Mouse (Mus musculus) heart, postnatal 0 days (tissue): ENCODE results near the gene Coa4. TPM values are rescaled to one million over a fixed set of nuclear protein-coding genes. Genes with fewer than 3 reads are reported as not detected.

Source experiments
- ATAC-seq: fragments of 200-750 bp; cut with Nextera tagmentation; 2 replicates; pipeline ENCODE4 v1.8.0; 2017; ENCODE audit warnings: low read depth, moderate number of reproducible peaks, moderate library complexity; ENCODE audit not compliant: insufficient read depth
- DNase-seq: peaks from one replicate; pipeline ENCODE4 v3.0.0-alpha.2; 2016; ENCODE audit warnings: low spot score
- H3K27ac ChIP-seq: fragments of 300-500 bp; sonication (generic); 2 replicates; pipeline ENCODE4 v1.5.1; 2014; ENCODE audit warnings: low read depth, mild to moderate bottlenecking
- H3K27me3 ChIP-seq: fragments of 300-500 bp; sonication (generic); 2 replicates; pipeline ENCODE4 v1.6.1; 2014; ENCODE audit warnings: low read length, mixed read lengths; ENCODE audit not compliant: control insufficient read depth, insufficient read depth
- H3K36me3 ChIP-seq: fragments of 300-500 bp; sonication (generic); replicated peaks from 2 replicates; pipeline ENCODE4 v1.6.1; 2014; ENCODE audit warnings: low read length, mixed read lengths; ENCODE audit not compliant: control insufficient read depth, insufficient read depth
- H3K4me1 ChIP-seq: fragments of 300-500 bp; sonication (generic); 2 replicates; pipeline ENCODE4 v1.6.1; 2014; ENCODE audit warnings: antibody characterized with exemption; ENCODE audit not compliant: control insufficient read depth, insufficient read depth
- H3K4me2 ChIP-seq: fragments of 300-500 bp; sonication (generic); 2 replicates; pipeline ENCODE4 v1.6.1; 2014; ENCODE audit warnings: low read depth, mild to moderate bottlenecking, low read length, moderate library complexity
- H3K4me3 ChIP-seq: fragments of 300-500 bp; sonication (generic); 2 replicates; pipeline ENCODE4 v1.5.1; 2014; ENCODE audit warnings: low read depth, low read length
- H3K9ac ChIP-seq: fragments of 300-500 bp; sonication (generic); replicated peaks from 2 replicates; pipeline ENCODE4 v1.6.1; 2014; ENCODE audit warnings: low read depth, low read length, mixed read lengths
- H3K9me3 ChIP-seq: fragments of 300-500 bp; sonication (generic); replicated peaks from 2 replicates; pipeline ENCODE4 v1.6.1; 2016; ENCODE audit warnings: low read length; ENCODE audit not compliant: control insufficient read depth
- CTCF ChIP-seq: IDR thresholded peaks from 2 replicates; pipeline ENCODE4 v1.5.1; 2016; ENCODE audit warnings: antibody characterized with exemption, control low read depth, low read depth
- EP300 ChIP-seq: IDR thresholded peaks from 2 replicates; pipeline ENCODE4 v1.6.1; 2016; ENCODE audit warnings: antibody characterized with exemption, low read depth
- WGBS: fragments of 180-500 bp; shearing (Covaris S2); extraction: QIAGEN DNeasy Blood & Tissue Kit; methylation state at CpG from one replicate; pipeline ENCODE4 v1.1.7; 2014; 5-methylcytosine and 5-hydroxymethylcytosine counted together
- polyA plus RNA-seq: library from polyadenylated mRNA; unstranded; fragments of >200 nt; fragmentation: Nextera tagmentation; extraction: Ambion mirVana; gene quantifications from 2 replicates; pipeline ENCODE4 v1.2.1, GENCODE M21; 2015
- total RNA-seq: library from RNA; depleted of rRNA; stranded (reverse); fragments of >200 nt; gene quantifications from 2 replicates; pipeline ENCODE4 v1.2.3, GENCODE M21; 2014; ENCODE audit warnings: low replicate concordance

Gene Coa4
- total and polyA plus RNA-seq, 2 experiments from 2014 or later = 4.3 to 21.1 TPM

DNA sequence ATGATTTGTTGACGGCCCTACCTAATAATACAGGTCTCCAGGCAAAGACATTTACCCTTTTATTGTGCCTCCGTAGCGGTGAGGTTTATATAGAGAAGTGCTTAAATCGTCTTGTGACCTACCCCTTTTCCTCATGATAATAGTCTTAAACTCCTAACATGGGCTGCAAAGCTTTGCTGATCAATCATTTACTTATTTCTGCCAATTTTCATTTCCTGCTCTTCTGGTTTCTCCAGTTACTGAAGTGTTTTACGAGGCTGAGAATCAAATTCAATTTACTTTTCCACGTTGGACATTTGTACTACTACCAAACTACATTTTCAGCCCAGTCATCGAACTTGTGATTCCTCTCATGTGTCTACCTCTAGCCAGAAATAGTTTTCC is 640 bp downstream of the Coa4 start:
- TF ChIP-seq CTCF = no peak
- no peak for TF ChIP-seq EP300
- WGBS = 31% methylated on average over 7 of the region's 7 CpGs
- Histone ChIP-seq H3K27ac (peak overlapping the region; percentile 76; the same call in 1 of the 2 replicates), H3K9me3 (no peaks in the 10 kb centered on the region), H3K4me1 (peaks cover 10% of the 10 kb centered on the region), H3K36me3 (peaks cover 18% of the 10 kb centered on the region), H3K4me2 (peak overlapping the region; percentile 66), H3K9ac (peak overlapping the region; percentile 73), H3K4me3 (peak overlapping the region; percentile 82), H3K27me3 (no peaks in the 10 kb centered on the region)
- no peak for DNase-seq
- ATAC-seq = no peak

DNA sequence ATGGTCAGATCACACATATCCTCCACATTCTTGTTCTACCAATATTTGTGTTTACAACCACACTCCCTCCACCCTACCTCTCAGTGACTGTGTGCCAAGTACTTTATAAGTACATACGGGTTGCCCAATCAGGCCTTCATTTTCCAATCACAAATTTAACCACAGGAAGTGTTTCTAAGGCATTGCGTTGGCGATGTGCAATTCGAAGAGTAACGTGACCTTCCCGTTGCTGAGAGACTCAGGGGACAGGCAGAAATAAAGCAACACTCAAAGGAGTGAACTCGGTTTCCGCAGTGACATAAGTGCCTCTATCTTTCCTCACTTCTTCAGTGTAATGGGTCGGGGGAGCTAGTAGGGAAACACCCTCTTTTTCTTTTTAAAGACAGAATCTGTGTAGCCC is 2.6 kb downstream of the Coa4 start:
- no peak for DNase-seq
- no peak overlapping the region for H3K27ac ChIP-seq
- 89% methylated on average over 9 of the region's 9 CpGs for WGBS
- no peak for TF ChIP-seq CTCF
- no peak for TF ChIP-seq EP300
- H3K9ac ChIP-seq = no peak overlapping the region
- H3K36me3 ChIP-seq = peaks cover 18% of the 10 kb centered on the region
- H3K4me2 ChIP-seq = no peak overlapping the region
- no peaks in the 10 kb centered on the region for H3K9me3 ChIP-seq
- no peaks in the 10 kb centered on the region for H3K27me3 ChIP-seq
- peaks cover 10% of the 10 kb centered on the region for H3K4me1 ChIP-seq
- H3K4me3 ChIP-seq = no peak overlapping the region
- ATAC-seq = no peak

DNA sequence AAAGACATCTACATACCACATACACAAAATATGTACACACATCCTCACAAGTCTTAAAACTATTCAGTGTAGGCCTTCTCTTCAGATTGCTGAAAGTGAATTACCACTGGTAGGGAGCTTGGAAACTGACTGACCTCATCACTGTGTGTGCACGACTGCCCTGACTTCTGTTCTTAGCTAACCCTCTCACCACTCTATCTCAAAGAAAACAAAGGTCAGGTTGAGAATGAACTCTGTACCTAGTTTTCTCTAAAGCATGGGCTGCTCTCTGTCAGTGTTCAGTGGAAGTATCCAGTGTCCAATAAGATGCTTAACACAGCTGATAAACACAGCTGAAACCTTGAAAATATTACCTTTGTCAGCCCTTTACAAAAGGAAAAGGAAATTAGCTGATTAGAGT is 7.6 kb downstream of the Coa4 start:
- Histone ChIP-seq H3K9me3 (no peaks in the 10 kb centered on the region), H3K9ac (no peak overlapping the region), H3K36me3 (peaks cover 19% of the 10 kb centered on the region), H3K27ac (no peak overlapping the region), H3K4me2 (no peak overlapping the region), H3K4me1 (peaks cover 3% of the 10 kb centered on the region; the same call in 1 of the 2 replicates), H3K4me3 (no peak overlapping the region), H3K27me3 (no peaks in the 10 kb centered on the region)
- DNase-seq = no peak
- ATAC-seq = no peak
- 46% methylated on average over 1 of the region's 1 CpGs for whole genome bisulfite sequencing
- TF ChIP-seq CTCF (no peak), EP300 (no peak)

DNA sequence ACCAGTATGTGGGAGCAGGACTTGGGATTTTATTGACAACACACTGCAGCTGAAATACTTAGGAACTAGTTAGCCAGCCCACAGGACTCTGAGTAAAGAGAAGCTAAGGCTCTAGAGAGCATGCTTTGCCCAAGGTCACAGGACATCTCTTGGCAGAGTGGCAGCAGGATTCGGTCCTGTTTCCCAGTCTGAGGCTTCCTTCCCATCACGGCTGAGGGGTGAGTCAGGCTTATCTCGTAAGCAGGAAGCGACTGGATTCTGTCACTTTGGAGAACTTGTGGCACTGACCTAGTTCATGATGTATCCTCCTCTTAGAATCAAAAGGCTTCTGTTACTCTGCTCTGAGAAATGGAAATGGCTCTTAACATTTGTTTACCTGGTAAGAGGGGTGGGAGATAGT is 10.8 kb downstream of the Coa4 start:
- Histone ChIP-seq H3K36me3 (peaks cover 24% of the 10 kb centered on the region), H3K27me3 (no peaks in the 10 kb centered on the region), H3K9me3 (no peaks in the 10 kb centered on the region), H3K4me3 (no peak overlapping the region), H3K4me1 (peaks cover 3% of the 10 kb centered on the region; the same call in 1 of the 2 replicates), H3K27ac (peak overlapping the region; percentile 11; the same call in 1 of the 2 replicates), H3K4me2 (no peak overlapping the region), H3K9ac (no peak overlapping the region)
- no peak for DNase-seq
- no peak for ATAC-seq
- TF ChIP-seq EP300 (no peak), CTCF (no peak)
- WGBS = 16% methylated on average over 4 of the region's 4 CpGs

DNA sequence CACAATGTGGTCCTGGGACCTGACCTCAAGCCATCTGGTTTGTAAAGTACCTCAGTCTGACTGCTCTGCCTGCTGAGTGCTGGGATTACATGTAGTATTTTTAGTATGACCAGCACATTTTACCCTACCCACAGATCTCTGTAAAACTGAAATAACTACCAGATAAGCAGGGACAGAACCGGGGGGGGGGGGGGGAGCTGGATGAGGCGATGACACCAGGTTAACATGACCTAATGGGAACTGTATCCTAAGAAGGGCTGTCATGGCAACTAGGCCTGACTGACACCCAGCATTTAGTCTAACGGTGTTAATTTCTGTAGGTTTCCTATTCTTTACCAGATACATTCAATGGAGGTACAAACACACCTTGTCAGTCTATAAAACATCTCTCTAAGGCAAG is 12.9 kb downstream of the Coa4 start:
- no peak overlapping the region for H3K4me2 ChIP-seq
- peaks cover 28% of the 10 kb centered on the region for H3K36me3 ChIP-seq
- H3K27ac ChIP-seq = peak overlapping the region; percentile 44
- ATAC-seq = peak; percentile 77
- DNase-seq = no peak
- no peak for TF ChIP-seq EP300
- TF ChIP-seq CTCF = no peak
- no peak overlapping the region for H3K9ac ChIP-seq
- no peaks in the 10 kb centered on the region for H3K27me3 ChIP-seq
- peaks cover 5% of the 10 kb centered on the region; the same call in 1 of the 2 replicates for H3K4me1 ChIP-seq
- no peaks in the 10 kb centered on the region for H3K9me3 ChIP-seq
- 42% methylated on average over 3 of the region's 3 CpGs for WGBS
- no peak overlapping the region for H3K4me3 ChIP-seq

DNA sequence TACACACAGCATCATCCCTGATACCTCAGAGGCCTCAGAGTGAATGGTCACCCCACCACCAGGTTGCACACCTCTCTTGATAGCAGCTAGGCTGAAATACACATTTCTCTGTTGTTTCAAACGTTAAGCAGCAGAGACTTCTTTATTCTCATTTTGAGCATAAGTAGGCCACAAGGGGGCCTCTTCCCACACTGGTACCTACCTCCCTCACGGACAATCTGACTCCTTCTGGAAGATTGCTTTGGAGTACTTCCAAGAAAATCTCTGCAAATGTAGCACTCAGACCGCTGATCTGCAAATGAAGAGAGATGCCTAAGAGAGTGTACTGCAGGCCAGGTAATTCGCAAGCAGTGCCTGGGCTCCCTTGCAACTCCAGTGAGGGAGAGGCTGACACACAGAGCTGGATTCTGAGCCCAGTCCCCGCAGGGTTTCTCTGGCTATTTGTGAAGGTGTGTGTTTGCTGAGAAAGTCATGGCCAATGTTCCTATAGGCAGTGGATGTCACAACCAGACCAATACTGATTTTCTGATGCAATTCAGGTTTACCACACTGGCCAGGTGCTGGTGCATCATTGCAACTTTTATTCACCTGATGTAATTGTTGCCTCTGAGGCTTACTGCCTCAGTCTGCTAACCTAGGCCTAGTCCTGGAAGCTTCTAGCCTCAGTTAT is 13.6 kb downstream of the Coa4 start:
- peaks cover 28% of the 10 kb centered on the region for H3K36me3 ChIP-seq
- TF ChIP-seq EP300 (no peak), CTCF (peak; percentile 40)
- WGBS = 34% methylated on average over 5 of the region's 5 CpGs
- H3K4me3 ChIP-seq = no peak overlapping the region
- H3K4me2 ChIP-seq = no peak overlapping the region
- DNase-seq (no peak), ATAC-seq (peak; percentile 21; the same call in 1 of the 2 replicates)
- H3K4me1 ChIP-seq = peaks cover 11% of the 10 kb centered on the region; the same call in 1 of the 2 replicates
- H3K27me3 ChIP-seq = no peaks in the 10 kb centered on the region
- peak overlapping the region; percentile 44 for H3K27ac ChIP-seq
- H3K9me3 ChIP-seq = no peaks in the 10 kb centered on the region
- no peak overlapping the region for H3K9ac ChIP-seq
